Comparison of ENCODE assay signal across 8 mouse cellular contexts in the genomic region with DNA sequence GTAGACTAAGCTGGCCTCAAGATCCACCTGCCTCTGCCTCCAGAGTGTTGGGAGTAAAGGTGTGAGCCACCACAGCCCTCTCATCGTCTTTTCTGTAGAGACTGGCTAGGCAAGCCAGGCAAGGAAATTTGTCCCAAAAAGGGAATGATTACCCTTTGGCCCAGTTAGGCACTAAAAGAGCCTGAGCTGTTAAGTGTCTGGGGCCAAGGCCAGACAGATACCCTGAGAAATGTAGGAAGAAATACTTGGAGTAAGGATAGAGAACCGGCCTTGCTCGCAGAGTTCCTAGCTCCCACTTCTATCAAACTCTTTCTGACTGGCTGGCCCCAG. TPM values are rescaled to one million over a fixed set of nuclear protein-coding genes. Genes with fewer than 3 reads are reported as not detected.
DNase-seq lines count a peak whose midpoint lies in the region; ATAC-seq lines count a peak whose summit lies in the region.

No protein-coding gene starts in this region.

- peak overlapping the region; percentile 76 for H3K9ac ChIP-seq in lung, embryonic 16.5 days (ENCODE audit: low read length)
- peak overlapping the region; percentile 87 for H3K9ac ChIP-seq in embryonic facial prominence, embryonic 14.5 days (ENCODE audit: low read depth, low read length)
- H3K9ac ChIP-seq in intestine, embryonic 16.5 days (ENCODE audit: low read depth, low read length): peak overlapping the region; percentile 89
- H3K9ac ChIP-seq in neural tube, embryonic 14.5 days (replicated peaks; ENCODE audit: low read depth, low read length): peak overlapping the region; percentile 78; the same call in 1 of the 2 replicates

- DNase-seq in lung, postnatal 4 days: no peak
- no peak for DNase-seq in embryonic facial prominence, embryonic 14.5 days (ENCODE audit: low spot score)
- no peak for DNase-seq in yolk sac, embryonic 10.5 days (ENCODE audit: low spot score)
- no peak for DNase-seq in B cell, adult 2 months
- no peak for DNase-seq in adrenal gland, postnatal 10 days

- under 1% methylated on average over 3 of the region's 3 CpGs for WGBS in lung, embryonic 16.5 days
- WGBS in embryonic facial prominence, embryonic 14.5 days: 0% methylated on average over 3 of the region's 3 CpGs
- 0% methylated on average over 3 of the region's 3 CpGs for WGBS in intestine, embryonic 16.5 days
- 2% methylated on average over 3 of the region's 3 CpGs for WGBS in neural tube, embryonic 14.5 days

- peak overlapping the region; percentile 87 for H3K4me3 ChIP-seq in lung, embryonic 16.5 days (ENCODE audit: low read length)
- peak overlapping the region; percentile 76 for H3K4me3 ChIP-seq in embryonic facial prominence, embryonic 14.5 days (ENCODE audit: low read depth, low read length)
- H3K4me3 ChIP-seq in intestine, embryonic 16.5 days (ENCODE audit: low read length): peak overlapping the region; percentile 78
- H3K4me3 ChIP-seq in neural tube, embryonic 14.5 days (ENCODE audit: low read depth, low read length): peak overlapping the region; percentile 69

- peak overlapping the region; percentile 97 for H3K27ac ChIP-seq in lung, embryonic 16.5 days (ENCODE audit: low read length)
- H3K27ac ChIP-seq in embryonic facial prominence, embryonic 14.5 days (replicated peaks; ENCODE audit: low read depth, low read length): peak overlapping the region; percentile 95
- peak overlapping the region; percentile 96 for H3K27ac ChIP-seq in intestine, embryonic 16.5 days (ENCODE audit: low read length)
- H3K27ac ChIP-seq in neural tube, embryonic 14.5 days (ENCODE audit: low read depth, low read length): peak overlapping the region; percentile 60

- H3K4me2 ChIP-seq in lung, embryonic 16.5 days (ENCODE audit: low read depth, low read length): peak overlapping the region; percentile 72
- H3K4me2 ChIP-seq in embryonic facial prominence, embryonic 14.5 days (ENCODE audit: low read depth, low read length): peak overlapping the region; percentile 74
- peak overlapping the region; percentile 94 for H3K4me2 ChIP-seq in intestine, embryonic 16.5 days (ENCODE audit: low read depth, low read length)
- H3K4me2 ChIP-seq in neural tube, embryonic 14.5 days (ENCODE audit: low read depth, low read length): peak overlapping the region; percentile 95

- ATAC-seq in lung, embryonic 16.5 days (ENCODE audit: low read depth): no peak
- peak; percentile 12; the same call in 1 of the 2 replicates for ATAC-seq in embryonic facial prominence, embryonic 14.5 days (ENCODE audit: low read depth)
- no peak; the same call in 1 of the 2 replicates for ATAC-seq in intestine, embryonic 16.5 days
- peak; percentile 10 for ATAC-seq in neural tube, embryonic 14.5 days (ENCODE audit: low read depth)

- peaks cover 10% of the 10 kb centered on the region for H3K36me3 ChIP-seq in lung, embryonic 16.5 days (ENCODE audit: control insufficient read depth, insufficient read depth, low read length)
- peaks cover 21% of the 10 kb centered on the region for H3K36me3 ChIP-seq in embryonic facial prominence, embryonic 14.5 days (ENCODE audit: control insufficient read depth, insufficient read depth, low read length)
- peaks cover 8% of the 10 kb centered on the region for H3K36me3 ChIP-seq in intestine, embryonic 16.5 days (ENCODE audit: control insufficient read depth, insufficient read depth, low read length)
- H3K36me3 ChIP-seq in neural tube, embryonic 14.5 days (ENCODE audit: control insufficient read depth, insufficient read depth, low read length): peaks cover 4% of the 10 kb centered on the region; the same call in 1 of the 2 replicates

- H3K4me1 ChIP-seq in lung, embryonic 16.5 days (replicated peaks; ENCODE audit: control insufficient read depth, insufficient read depth, low read length): peaks cover 12% of the 10 kb centered on the region
- H3K4me1 ChIP-seq in embryonic facial prominence, embryonic 14.5 days (ENCODE audit: control insufficient read depth, insufficient read depth, low read length): peaks cover 16% of the 10 kb centered on the region
- peaks cover 7% of the 10 kb centered on the region for H3K4me1 ChIP-seq in intestine, embryonic 16.5 days (ENCODE audit: control insufficient read depth, insufficient read depth, low read length)
- H3K4me1 ChIP-seq in neural tube, embryonic 14.5 days (ENCODE audit: control insufficient read depth, insufficient read depth, low read length): peaks cover 13% of the 10 kb centered on the region

- no peaks in the 10 kb centered on the region for H3K27me3 ChIP-seq in lung, embryonic 16.5 days (ENCODE audit: control insufficient read depth, insufficient read depth, low read depth, low read length)
- H3K27me3 ChIP-seq in embryonic facial prominence, embryonic 14.5 days (replicated peaks; ENCODE audit: control insufficient read depth, insufficient read depth, low read length): no peaks in the 10 kb centered on the region
- H3K27me3 ChIP-seq in intestine, embryonic 16.5 days (replicated peaks; ENCODE audit: control insufficient read depth, insufficient read depth, low read length): no peaks in the 10 kb centered on the region
- H3K27me3 ChIP-seq in neural tube, embryonic 14.5 days (ENCODE audit: control insufficient read depth, insufficient read depth, low read length): no peaks in the 10 kb centered on the region

- no peaks in the 10 kb centered on the region for H3K9me3 ChIP-seq in lung, embryonic 16.5 days (ENCODE audit: control insufficient read depth, low read length)
- no peaks in the 10 kb centered on the region for H3K9me3 ChIP-seq in embryonic facial prominence, embryonic 14.5 days (ENCODE audit: control insufficient read depth, low read length)
- no peaks in the 10 kb centered on the region for H3K9me3 ChIP-seq in intestine, embryonic 16.5 days (ENCODE audit: control insufficient read depth, low read length)
- no peaks in the 10 kb centered on the region for H3K9me3 ChIP-seq in neural tube, embryonic 14.5 days (ENCODE audit: control insufficient read depth, low read length)

RNA-seq across cellular contexts. Expression of a gene that starts 0.4 kb away (rescaled TPM):
- 105 and 110 TPM in 2 replicates for polyA plus RNA-seq in lung, embryonic 16.5 days (2015; fragmentation: Nextera tagmentation; extraction: Ambion mirVana)
- polyA plus RNA-seq in embryonic facial prominence, embryonic 14.5 days (2014; fragmentation: Nextera tagmentation; extraction: Ambion mirVana): 88.1 and 90.9 TPM in 2 replicates
- 94.5 and 127 TPM in 2 replicates for polyA plus RNA-seq in intestine, embryonic 16.5 days (2015; fragmentation: Nextera tagmentation; extraction: Ambion mirVana)
- polyA plus RNA-seq in neural tube, embryonic 14.5 days (2014; fragmentation: Nextera tagmentation; extraction: Ambion mirVana): 41.2 and 46.0 TPM in 2 replicates
- 100 to 1,000 TPM; 114 to 118 TPM for total RNA-seq in adrenal gland, postnatal 10 days (2021)

RNA-seq across cellular contexts. Expression of a gene that starts 4.3 kb away (rescaled TPM):
- polyA plus RNA-seq in lung, embryonic 16.5 days (2015; fragmentation: Nextera tagmentation; extraction: Ambion mirVana): 5.8 TPM in 2 replicates
- polyA plus RNA-seq in embryonic facial prominence, embryonic 14.5 days (2014; fragmentation: Nextera tagmentation; extraction: Ambion mirVana): 5.2 and 6.1 TPM in 2 replicates
- 16.0 and 18.9 TPM in 2 replicates for polyA plus RNA-seq in intestine, embryonic 16.5 days (2015; fragmentation: Nextera tagmentation; extraction: Ambion mirVana)
- 1.3 and 2.4 TPM in 2 replicates for polyA plus RNA-seq in neural tube, embryonic 14.5 days (2014; fragmentation: Nextera tagmentation; extraction: Ambion mirVana)
- total RNA-seq in adrenal gland, postnatal 10 days (2021): under 1 TPM; 0.36 to 0.55 TPM

RNA-seq across cellular contexts. Expression of a gene that starts 6.4 kb away (rescaled TPM):
- polyA plus RNA-seq in lung, embryonic 16.5 days (2015; fragmentation: Nextera tagmentation; extraction: Ambion mirVana): 25.5 and 28.4 TPM in 2 replicates
- polyA plus RNA-seq in embryonic facial prominence, embryonic 14.5 days (2014; fragmentation: Nextera tagmentation; extraction: Ambion mirVana): 14.2 and 14.4 TPM in 2 replicates
- 19.1 and 20.1 TPM in 2 replicates for polyA plus RNA-seq in intestine, embryonic 16.5 days (2015; fragmentation: Nextera tagmentation; extraction: Ambion mirVana)
- polyA plus RNA-seq in neural tube, embryonic 14.5 days (2014; fragmentation: Nextera tagmentation; extraction: Ambion mirVana): 11.6 and 12.6 TPM in 2 replicates
- 10 to 100 TPM; 36.1 to 47.7 TPM for total RNA-seq in adrenal gland, postnatal 10 days (2021)

RNA-seq across cellular contexts. Expression of a gene that starts 16.2 kb away (rescaled TPM):
- 91.0 and 93.6 TPM in 2 replicates for polyA plus RNA-seq in lung, embryonic 16.5 days (2015; fragmentation: Nextera tagmentation; extraction: Ambion mirVana)
- polyA plus RNA-seq in embryonic facial prominence, embryonic 14.5 days (2014; fragmentation: Nextera tagmentation; extraction: Ambion mirVana): 112 and 114 TPM in 2 replicates
- polyA plus RNA-seq in intestine, embryonic 16.5 days (2015; fragmentation: Nextera tagmentation; extraction: Ambion mirVana): 110 and 114 TPM in 2 replicates
- polyA plus RNA-seq in neural tube, embryonic 14.5 days (2014; fragmentation: Nextera tagmentation; extraction: Ambion mirVana): 98.9 and 102 TPM in 2 replicates
- 10 to 100 TPM; 57.2 to 57.9 TPM for total RNA-seq in adrenal gland, postnatal 10 days (2021)

RNA-seq across cellular contexts. Expression of a gene that starts 17.4 kb away (rescaled TPM):
- 3.6 and 3.7 TPM in 2 replicates for polyA plus RNA-seq in lung, embryonic 16.5 days (2015; fragmentation: Nextera tagmentation; extraction: Ambion mirVana)
- polyA plus RNA-seq in embryonic facial prominence, embryonic 14.5 days (2014; fragmentation: Nextera tagmentation; extraction: Ambion mirVana): 4.1 and 4.7 TPM in 2 replicates
- polyA plus RNA-seq in intestine, embryonic 16.5 days (2015; fragmentation: Nextera tagmentation; extraction: Ambion mirVana): 2.3 and 2.4 TPM in 2 replicates
- polyA plus RNA-seq in neural tube, embryonic 14.5 days (2014; fragmentation: Nextera tagmentation; extraction: Ambion mirVana): 7.3 and 8.5 TPM in 2 replicates
- total RNA-seq in adrenal gland, postnatal 10 days (2021): 10 to 100 TPM in 1 of 2 experiments, 1 to 10 TPM in 1; 8.5 to 17.0 TPM

Comparison
In these comparisons a context has a peak if more than half of its experiments do, and no peak if none do; other contexts are left out.
1. ATAC-seq: peak in embryonic facial prominence, embryonic 14.5 days (single experiment) and neural tube, embryonic 14.5 days (single experiment); none in lung, embryonic 16.5 days (single experiment) and intestine, embryonic 16.5 days (single experiment).
2. Peak in every context shown above with its lines, with median percentiles within 50 percentile points of each other: H3K27ac ChIP-seq, H3K4me2 ChIP-seq, H3K4me3 ChIP-seq and H3K9ac ChIP-seq.